Mouse (Mus musculus) embryonic facial prominence, embryonic 15.5 days (tissue): ENCODE results near the gene D430041D05Rik. TPM values are rescaled to one million over a fixed set of nuclear protein-coding genes. Genes with fewer than 3 reads are reported as not detected.

Source experiments
- ATAC-seq: fragments of 200-750 bp; cut with Nextera tagmentation; 2 replicates; pipeline ENCODE4 v1.8.0; 2017; ENCODE audit warnings: low read depth, moderate TSS enrichment; ENCODE audit not compliant: insufficient number of reproducible peaks, low FRiP score, low TSS enrichment
- H3K27ac ChIP-seq: fragments of 300-500 bp; sonication (generic); replicated peaks from 2 replicates; pipeline ENCODE4 v1.5.1; 2015; ENCODE audit warnings: mild to moderate bottlenecking, inconsistent platforms
- H3K27me3 ChIP-seq: fragments of 300-500 bp; sonication (generic); 2 replicates; pipeline ENCODE4 v1.6.1; 2015; ENCODE audit warnings: inconsistent platforms
- H3K36me3 ChIP-seq: fragments of 300-500 bp; sonication (generic); 2 replicates; pipeline ENCODE4 v1.6.1; 2015; ENCODE audit warnings: mild to moderate bottlenecking, inconsistent platforms
- H3K4me1 ChIP-seq: fragments of 300-500 bp; sonication (generic); 2 replicates; pipeline ENCODE4 v1.6.1; 2015; ENCODE audit warnings: inconsistent platforms
- H3K4me2 ChIP-seq: fragments of 300-500 bp; sonication (generic); replicated peaks from 2 replicates; pipeline ENCODE4 v1.6.1; 2015; ENCODE audit warnings: mild to moderate bottlenecking, inconsistent platforms
- H3K4me3 ChIP-seq: fragments of 300-500 bp; sonication (generic); replicated peaks from 2 replicates; pipeline ENCODE4 v1.5.1; 2015; ENCODE audit warnings: mild to moderate bottlenecking, inconsistent platforms
- H3K9ac ChIP-seq: fragments of 300-500 bp; sonication (generic); 2 replicates; pipeline ENCODE4 v1.6.1; 2015; ENCODE audit warnings: inconsistent platforms
- H3K9me3 ChIP-seq: fragments of 300-500 bp; sonication (generic); replicated peaks from 2 replicates; pipeline ENCODE4 v1.6.1; 2016; ENCODE audit warnings: inconsistent platforms
- WGBS: fragments of 180-500 bp; shearing (Covaris S2); methylation state at CpG from one replicate; pipeline ENCODE4 v1.1.7; 2015; 5-methylcytosine and 5-hydroxymethylcytosine counted together
- polyA plus RNA-seq: library from polyadenylated mRNA; unstranded; fragments of >200 nt; fragmentation: Nextera tagmentation; extraction: Ambion mirVana; gene quantifications from 2 replicates; pipeline ENCODE4 v1.2.1, GENCODE M21; 2015

Gene D430041D05Rik
- polyA plus RNA-seq, 1 experiment from 2014 or later: 0.67 TPM

GRCm38 (mm10) chr2:104173431-104173830 is 237.4 kb downstream of the D430041D05Rik start:
- H3K4me1 ChIP-seq: peaks cover 28% of the 10 kb centered on the region
- no peak overlapping the region for H3K4me3 ChIP-seq
- H3K36me3 ChIP-seq: no peaks in the 10 kb centered on the region
- no peak overlapping the region for H3K9ac ChIP-seq
- WGBS: 92% methylated on average over 3 of the region's 3 CpGs
- no peak for ATAC-seq
- H3K4me2 ChIP-seq: no peak overlapping the region
- no peaks in the 10 kb centered on the region for H3K27me3 ChIP-seq
- no peaks in the 10 kb centered on the region for H3K9me3 ChIP-seq
- no peak overlapping the region for H3K27ac ChIP-seq

GRCm38 (mm10) chr2:104172695-104173348 is 238.0 kb downstream of the D430041D05Rik start:
- H3K27me3 ChIP-seq: no peaks in the 10 kb centered on the region
- H3K4me1 ChIP-seq: peaks cover 23% of the 10 kb centered on the region
- 49% methylated on average over 11 of the region's 11 CpGs for WGBS
- H3K27ac ChIP-seq: no peak overlapping the region
- no peak for ATAC-seq
- no peak overlapping the region for H3K4me3 ChIP-seq
- H3K4me2 ChIP-seq: no peak overlapping the region
- H3K9me3 ChIP-seq: no peaks in the 10 kb centered on the region
- H3K9ac ChIP-seq: no peak overlapping the region
- H3K36me3 ChIP-seq: no peaks in the 10 kb centered on the region

- H3K4me2 ChIP-seq: no peak overlapping the region
- H3K4me1 ChIP-seq: no peaks in the 10 kb centered on the region
- no peak overlapping the region for H3K27ac ChIP-seq
- WGBS: 85% methylated on average over 17 of the region's 17 CpGs
- H3K9me3 ChIP-seq: no peaks in the 10 kb centered on the region
- no peaks in the 10 kb centered on the region for H3K36me3 ChIP-seq
- no peaks in the 10 kb centered on the region for H3K27me3 ChIP-seq
- no peak for ATAC-seq
- no peak overlapping the region for H3K9ac ChIP-seq
- H3K4me3 ChIP-seq: no peak overlapping the region
These were observed 242.5 kb downstream of the D430041D05Rik start for GRCm38 (mm10) chr2:104168186-104168896.

- H3K9me3 ChIP-seq: no peaks in the 10 kb centered on the region
- no peak overlapping the region for H3K9ac ChIP-seq
- no peak overlapping the region for H3K27ac ChIP-seq
- H3K4me1 ChIP-seq: no peaks in the 10 kb centered on the region
- H3K36me3 ChIP-seq: no peaks in the 10 kb centered on the region
- H3K4me3 ChIP-seq: no peak overlapping the region
- H3K27me3 ChIP-seq: no peaks in the 10 kb centered on the region
- no peak overlapping the region for H3K4me2 ChIP-seq
- 92% methylated on average over 23 of the region's 23 CpGs for WGBS
- no peak for ATAC-seq
These were observed 243.0 kb downstream of the D430041D05Rik start for GRCm38 (mm10) chr2:104167765-104168164.

GRCm38 (mm10) chr2:104165631-104166030 is 245.2 kb downstream of the D430041D05Rik start:
- Histone ChIP-seq H3K9me3 (no peaks in the 10 kb centered on the region), H3K27me3 (no peaks in the 10 kb centered on the region), H3K4me3 (no peak overlapping the region), H3K4me1 (no peaks in the 10 kb centered on the region), H3K27ac (no peak overlapping the region), H3K36me3 (no peaks in the 10 kb centered on the region), H3K4me2 (no peak overlapping the region), H3K9ac (no peak overlapping the region)
- WGBS: 86% methylated on average over 2 of the region's 2 CpGs
- ATAC-seq: no peak

GRCm38 (mm10) chr2:104163978-104164487 is 246.8 kb downstream of the D430041D05Rik start:
- Histone ChIP-seq H3K9ac (no peak overlapping the region), H3K4me3 (no peak overlapping the region), H3K27ac (no peak overlapping the region), H3K9me3 (no peaks in the 10 kb centered on the region), H3K4me1 (no peaks in the 10 kb centered on the region), H3K27me3 (no peaks in the 10 kb centered on the region), H3K36me3 (no peaks in the 10 kb centered on the region), H3K4me2 (no peak overlapping the region)
- 81% methylated on average over 4 of the region's 4 CpGs for WGBS
- no peak for ATAC-seq

- Histone ChIP-seq H3K4me3 (no peak overlapping the region), H3K9ac (no peak overlapping the region), H3K36me3 (no peaks in the 10 kb centered on the region), H3K9me3 (no peaks in the 10 kb centered on the region), H3K27ac (no peak overlapping the region), H3K4me1 (no peaks in the 10 kb centered on the region), H3K4me2 (no peak overlapping the region), H3K27me3 (no peaks in the 10 kb centered on the region)
- WGBS: 74% methylated on average over 7 of the region's 7 CpGs
- no peak for ATAC-seq
These were observed 247.4 kb downstream of the D430041D05Rik start for GRCm38 (mm10) chr2:104163418-104163817.

- no peak for ATAC-seq
These were observed 253.0 kb downstream of the D430041D05Rik start for GRCm38 (mm10) chr2:104157831-104158230.

GRCm38 (mm10) chr2:104153876-104154275 is 256.9 kb downstream of the D430041D05Rik start:
- WGBS: 77% methylated on average over 3 of the region's 3 CpGs

More at GRCm38 (mm10) chr2:104157831-104158230, 253.0 kb downstream of the D430041D05Rik start:
- Histone ChIP-seq H3K9ac (no peak overlapping the region), H3K4me1 (no peaks in the 10 kb centered on the region), H3K27me3 (no peaks in the 10 kb centered on the region), H3K4me3 (no peak overlapping the region), H3K9me3 (no peaks in the 10 kb centered on the region), H3K36me3 (no peaks in the 10 kb centered on the region), H3K27ac (no peak overlapping the region), H3K4me2 (no peak overlapping the region)
- 49% methylated on average over 4 of the region's 4 CpGs for WGBS

GRCm38 (mm10) chr2:104153345-104153744 is 257.5 kb downstream of the D430041D05Rik start:
- peaks cover 4% of the 10 kb centered on the region; the same call in 1 of the 2 replicates for H3K4me1 ChIP-seq
- no peaks in the 10 kb centered on the region for H3K27me3 ChIP-seq
- no peak overlapping the region for H3K4me3 ChIP-seq
- no peak overlapping the region for H3K9ac ChIP-seq
- 68% methylated on average over 4 of the region's 4 CpGs for WGBS
- no peaks in the 10 kb centered on the region for H3K36me3 ChIP-seq
- no peaks in the 10 kb centered on the region for H3K9me3 ChIP-seq
- no peak overlapping the region for H3K27ac ChIP-seq
- no peak for ATAC-seq
- H3K4me2 ChIP-seq: no peak overlapping the region

More at GRCm38 (mm10) chr2:104153876-104154275, 256.9 kb downstream of the D430041D05Rik start:
- no peak overlapping the region for H3K27ac ChIP-seq
- H3K36me3 ChIP-seq: no peaks in the 10 kb centered on the region
- no peak for ATAC-seq
- H3K4me2 ChIP-seq: no peak overlapping the region
- H3K9me3 ChIP-seq: no peaks in the 10 kb centered on the region
- H3K9ac ChIP-seq: no peak overlapping the region
- H3K27me3 ChIP-seq: no peaks in the 10 kb centered on the region
- H3K4me1 ChIP-seq: peaks cover 4% of the 10 kb centered on the region; the same call in 1 of the 2 replicates
- no peak overlapping the region for H3K4me3 ChIP-seq

- Histone ChIP-seq H3K9me3 (no peaks in the 10 kb centered on the region), H3K4me1 (peaks cover 4% of the 10 kb centered on the region; the same call in 1 of the 2 replicates), H3K4me3 (no peak overlapping the region), H3K4me2 (no peak overlapping the region), H3K9ac (no peak overlapping the region), H3K27ac (no peak overlapping the region), H3K27me3 (no peaks in the 10 kb centered on the region), H3K36me3 (no peaks in the 10 kb centered on the region)
- ATAC-seq: no peak
- 73% methylated on average over 6 of the region's 6 CpGs for WGBS
These were observed 260.0 kb downstream of the D430041D05Rik start for GRCm38 (mm10) chr2:104150608-104151397.
